Mouse (Mus musculus) monocyte, adult 5-6 weeks (primary cell): ENCODE measurements around the gene Bicc1. TPM values are rescaled to one million over a fixed set of nuclear protein-coding genes. Genes with fewer than 3 reads are reported as not detected.

Source experiments
- ATAC-seq: fragments of 153-309, 156-312 bp; replicated peaks from 2 replicates; pipeline ENCODE4 v1.8.0; 2017; ENCODE audit warnings: mild to moderate bottlenecking; ENCODE audit not compliant: low TSS enrichment, insufficient number of reproducible peaks, severe bottlenecking, poor library complexity, low FRiP score
- total RNA-seq: library from RNA; stranded (forward); fragments of 200-1000, 200-491, 200-594 nt; gene quantifications from 3 replicates; pipeline ENCODE4 v1.2.3, GENCODE M21; 2017

Bicc1 gene
- total RNA-seq, 1 experiment from 2014 or later = not detected

DNA sequence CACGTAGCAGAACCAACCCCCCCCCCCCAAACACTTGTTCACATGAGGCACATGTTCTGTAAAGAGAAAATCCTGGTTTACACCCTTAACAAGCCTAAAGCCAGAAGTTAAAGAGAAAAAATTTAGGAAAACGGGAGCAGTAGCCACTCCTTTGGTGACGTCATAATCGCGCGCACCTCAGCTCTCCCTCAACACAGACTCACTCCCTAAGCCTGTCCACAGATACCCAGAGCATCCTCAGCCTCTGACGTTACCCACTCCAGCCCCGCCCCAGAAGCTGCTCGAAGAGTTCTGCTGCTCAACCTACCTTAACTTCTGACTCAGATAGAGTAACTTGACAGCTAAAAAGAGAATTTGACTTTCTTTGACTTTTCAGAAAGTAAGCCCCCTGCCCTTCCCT is 28.2 kb downstream of the Bicc1 start:
- no peak for ATAC-seq

DNA sequence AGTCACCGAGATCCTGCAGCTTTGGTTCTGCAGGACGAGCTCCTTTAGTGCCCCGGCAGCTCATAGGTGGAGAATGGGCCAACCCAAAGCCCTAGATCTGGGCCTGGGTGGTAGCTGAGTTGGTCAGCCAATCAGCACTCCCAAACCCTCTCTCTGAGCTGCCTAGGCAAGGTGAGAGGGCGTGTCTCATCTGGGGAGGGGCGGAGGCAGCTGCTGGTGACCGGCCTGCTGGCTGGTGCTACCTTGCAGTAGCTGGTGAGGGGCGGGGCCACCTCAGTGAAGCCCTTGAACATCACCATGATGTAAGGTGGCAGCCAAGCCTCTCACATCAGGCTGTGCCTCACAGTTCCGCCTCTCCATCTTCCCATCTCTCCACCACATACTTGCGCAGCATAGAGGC is 29.2 kb downstream of the Bicc1 start:
- no peak for ATAC-seq

DNA sequence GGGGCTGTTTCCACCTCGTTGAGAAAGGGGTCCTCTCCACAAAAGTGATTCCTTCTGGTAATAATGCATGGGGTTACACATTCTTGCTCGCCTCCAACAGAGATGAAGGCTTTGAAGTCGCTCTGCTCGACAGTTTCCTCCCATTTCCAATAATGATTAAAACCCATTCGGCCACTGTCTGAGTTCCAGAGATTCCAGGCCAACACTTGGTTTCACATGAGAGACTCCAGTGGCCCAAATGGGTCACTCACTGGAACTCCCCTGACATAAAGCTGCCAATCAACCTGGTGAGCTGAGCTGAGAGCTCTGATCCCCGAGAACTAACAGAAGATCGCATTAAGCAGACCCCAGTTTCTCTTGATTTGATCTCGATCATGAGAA is 31.6 kb downstream of the Bicc1 start:
- ATAC-seq = no peak

DNA sequence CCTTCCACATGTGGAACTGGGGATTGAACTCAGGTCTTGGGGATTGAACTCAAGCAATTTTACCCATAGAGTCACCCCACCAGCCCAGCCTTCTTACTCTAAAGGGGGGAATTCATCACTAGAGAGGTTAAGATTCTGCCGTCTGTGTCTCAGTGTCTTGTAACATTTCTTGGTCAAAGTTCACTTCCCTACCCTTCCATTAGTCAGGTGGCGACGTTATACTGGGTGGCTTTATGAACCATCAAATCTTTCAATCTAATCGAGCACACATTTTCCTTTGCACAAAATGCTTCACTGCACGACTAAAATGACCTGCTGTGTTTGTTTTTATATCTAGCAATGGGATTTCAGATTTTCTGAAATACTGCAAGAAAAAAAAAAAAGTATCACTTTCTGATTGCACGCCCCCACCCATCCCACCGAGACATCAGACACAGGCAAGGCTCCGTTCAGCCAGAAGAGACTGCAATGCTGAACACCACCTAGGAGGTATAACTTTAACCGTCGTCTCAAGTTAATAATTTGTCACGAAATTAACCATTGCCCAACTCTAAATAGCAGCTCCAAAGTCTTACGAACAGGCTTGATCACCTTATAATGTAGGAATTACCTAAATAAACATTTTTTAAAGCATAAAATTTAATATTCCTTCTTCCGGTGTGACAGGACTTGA is 32.1 kb downstream of the Bicc1 start:
- no peak for ATAC-seq

DNA sequence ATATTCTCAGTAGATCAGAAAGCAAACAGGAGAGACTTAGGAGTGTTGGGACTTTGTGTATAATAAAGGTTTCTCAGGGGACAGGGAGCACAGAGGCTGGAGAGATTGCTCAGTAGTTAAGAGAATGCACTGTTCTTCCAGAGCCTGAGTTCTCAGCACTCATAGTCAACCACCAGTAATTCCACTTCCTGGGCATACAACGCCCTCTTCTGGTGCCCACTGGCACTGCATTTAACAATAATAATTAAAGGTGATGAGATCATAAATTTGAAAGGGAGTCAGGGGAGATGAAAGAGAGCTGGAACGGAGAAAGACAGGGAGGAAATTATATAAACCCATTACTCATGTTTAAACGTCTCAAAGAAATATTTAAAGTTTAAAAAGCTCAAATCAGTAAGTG is 35.5 kb downstream of the Bicc1 start:
- no peak for ATAC-seq

DNA sequence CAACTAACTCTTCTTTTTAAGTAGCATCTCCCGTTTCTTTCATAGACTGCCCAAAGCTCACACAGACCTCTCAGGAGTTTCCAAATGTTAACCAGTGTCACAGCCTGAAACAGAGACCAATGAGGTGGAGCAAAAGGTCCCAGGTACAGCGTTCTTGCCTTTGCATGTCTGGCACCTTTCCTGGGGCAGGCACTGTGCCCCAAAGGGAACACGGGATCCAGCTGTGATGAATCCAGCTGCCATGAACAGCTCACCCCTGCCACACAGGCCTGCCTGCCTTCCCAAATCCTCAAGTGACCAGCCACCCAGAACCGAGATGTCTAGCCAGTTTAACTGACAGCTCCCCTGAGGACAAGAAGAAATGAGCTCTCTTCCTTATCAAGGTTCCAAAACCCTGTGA is 36.1 kb downstream of the Bicc1 start:
- no peak for ATAC-seq

DNA sequence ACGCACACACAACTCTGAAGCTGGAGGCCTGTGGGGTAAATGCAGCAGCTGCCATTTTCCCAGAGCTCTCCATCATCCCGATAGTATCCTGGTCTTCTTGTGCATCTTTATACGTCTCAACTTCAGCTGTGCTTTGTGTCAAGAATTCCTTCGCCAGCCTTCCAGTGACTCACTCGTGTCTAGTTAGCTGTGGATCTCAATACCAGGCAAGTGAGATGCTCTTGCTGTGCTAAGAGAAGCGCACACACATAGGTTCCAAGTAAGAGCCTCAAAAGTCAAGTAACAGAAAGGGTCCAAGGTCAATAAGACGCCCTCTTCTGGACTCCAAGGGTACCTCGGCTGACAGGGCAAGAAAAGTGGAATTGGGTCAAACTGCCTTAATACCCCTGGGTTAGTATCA is 37.0 kb downstream of the Bicc1 start:
- no peak for ATAC-seq

DNA sequence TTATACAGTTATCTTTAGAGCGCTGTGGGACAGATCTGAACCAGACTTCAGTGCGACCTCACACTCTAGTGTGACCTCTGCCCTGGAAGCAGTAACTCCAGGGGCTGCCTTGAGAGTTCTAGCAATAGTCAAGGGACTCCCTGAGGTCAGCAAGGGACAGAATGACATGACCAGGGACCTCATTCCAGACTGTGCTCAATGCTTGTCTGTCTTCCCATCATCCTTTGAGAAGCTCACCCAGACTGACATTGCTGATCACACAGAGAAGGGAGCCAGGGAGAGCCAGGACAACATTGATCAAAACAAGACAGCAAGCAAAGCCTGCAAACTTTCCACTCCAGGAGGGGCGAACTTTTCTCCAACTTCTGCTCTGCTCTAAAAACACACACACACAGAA is 38.7 kb downstream of the Bicc1 start:
- no peak for ATAC-seq

DNA sequence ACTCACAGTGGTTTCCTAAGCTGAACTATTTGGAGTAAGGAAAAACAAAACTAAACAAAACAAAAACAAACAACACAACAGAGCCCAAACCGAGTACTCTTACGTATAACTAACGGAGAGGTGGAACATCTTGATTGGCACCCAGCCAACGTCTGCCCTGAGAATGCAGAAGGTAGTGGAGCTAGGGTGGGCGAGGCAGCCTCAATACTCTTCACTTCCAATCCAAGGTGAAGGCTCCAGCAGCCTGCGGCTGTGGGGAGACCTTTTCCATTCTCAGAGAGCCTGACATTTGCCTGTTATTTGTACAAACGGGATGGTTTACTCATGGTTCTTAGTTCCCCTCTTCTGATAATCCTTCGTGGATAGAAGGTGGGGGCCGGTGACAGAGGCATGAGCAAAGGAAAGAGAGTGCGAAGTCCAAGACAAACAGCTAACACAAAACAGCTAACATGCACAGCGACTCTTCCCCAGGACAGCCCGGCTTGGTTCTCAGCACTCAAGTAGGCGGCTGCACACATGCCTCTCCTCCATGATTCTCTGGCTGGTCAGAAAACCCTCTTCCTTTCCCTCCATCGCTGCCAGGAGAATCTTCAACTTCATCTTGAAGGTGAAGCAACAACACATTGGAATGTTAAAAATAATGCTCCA is 39.3 kb downstream of the Bicc1 start:
- ATAC-seq = no peak

DNA sequence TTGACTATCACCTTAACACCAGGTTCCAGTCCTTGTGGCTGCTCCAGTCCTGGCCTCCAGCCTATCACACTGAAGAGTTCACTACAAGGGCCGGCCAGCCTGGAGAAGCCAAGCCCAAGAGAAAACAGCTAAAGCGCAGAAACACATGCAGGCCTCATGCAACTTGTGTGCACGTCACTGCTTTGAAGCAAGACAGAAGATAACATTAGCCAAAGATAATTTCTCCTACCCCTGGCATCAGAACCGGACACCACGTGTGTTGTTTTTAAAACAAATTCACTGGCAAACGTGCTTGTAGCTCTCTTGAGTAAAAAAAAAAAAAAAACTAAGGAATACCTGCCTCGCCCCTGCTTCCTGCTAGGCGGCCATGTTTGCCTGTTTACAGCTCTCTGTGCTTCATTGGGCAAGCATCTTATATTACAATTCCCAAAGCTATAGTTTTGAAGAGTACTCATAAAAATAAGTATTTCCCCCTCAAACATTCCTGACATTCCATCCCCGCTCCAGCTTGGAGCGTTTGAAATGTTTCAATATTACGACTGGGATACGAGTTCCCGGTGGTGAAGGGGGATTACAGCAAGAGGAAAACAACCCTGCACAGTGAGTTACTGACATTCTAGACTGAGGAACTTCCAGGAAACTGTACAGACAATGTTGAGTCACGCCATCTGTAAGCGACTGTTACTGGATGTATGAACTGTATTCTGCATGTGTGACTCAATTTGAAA is 40.2 kb downstream of the Bicc1 start:
- no peak for ATAC-seq

DNA sequence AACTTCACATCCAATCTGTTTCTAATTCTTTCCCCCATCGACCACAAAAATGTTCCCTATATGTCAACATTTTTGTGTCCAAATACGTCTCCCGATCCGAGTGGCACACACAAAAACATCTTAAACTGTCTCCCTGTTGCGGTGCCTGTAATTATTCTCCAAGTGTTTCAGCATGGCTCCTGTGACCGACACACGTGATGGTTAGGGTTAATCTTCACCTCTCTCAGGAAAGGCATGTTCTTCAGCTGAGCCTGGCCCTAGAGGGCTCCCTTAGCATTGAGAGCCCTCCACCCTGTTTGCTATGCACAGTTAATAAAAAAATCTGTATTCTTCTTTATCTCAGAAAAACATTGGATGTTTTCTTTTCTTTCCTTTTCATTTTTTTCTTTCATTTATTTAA is 41.7 kb downstream of the Bicc1 start:
- no peak for ATAC-seq

DNA sequence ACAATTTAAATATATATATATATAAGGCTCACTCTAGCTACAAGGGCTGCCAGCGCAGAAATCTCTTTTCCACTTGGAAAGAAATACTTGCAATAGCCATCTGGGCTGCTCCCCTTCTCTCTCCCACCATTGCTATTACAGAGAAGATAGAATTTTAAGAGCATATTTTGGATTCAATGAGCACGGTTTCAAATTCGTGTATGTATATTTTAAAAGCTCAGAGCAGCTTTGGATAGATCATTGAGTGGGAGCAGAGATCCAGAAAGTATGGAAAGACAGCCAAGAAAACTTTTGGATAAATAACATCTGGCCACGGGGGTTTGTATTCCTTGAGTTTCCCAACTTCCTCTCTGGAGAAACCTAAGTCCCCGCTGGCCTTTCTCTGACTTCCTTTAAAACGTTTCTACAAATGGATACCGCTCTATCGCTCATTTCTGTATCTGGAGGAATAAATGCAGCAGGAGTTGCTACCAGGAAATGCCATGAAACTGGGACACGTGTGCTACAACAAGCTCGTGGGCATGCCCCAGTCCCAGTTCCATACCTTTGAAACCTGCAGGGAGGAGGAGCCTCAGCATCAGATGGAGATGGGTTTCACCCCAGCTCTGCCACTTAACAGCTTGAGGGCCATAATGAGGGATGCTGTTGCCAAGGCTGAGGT is 45.1 kb downstream of the Bicc1 start:
- no peak for ATAC-seq

DNA sequence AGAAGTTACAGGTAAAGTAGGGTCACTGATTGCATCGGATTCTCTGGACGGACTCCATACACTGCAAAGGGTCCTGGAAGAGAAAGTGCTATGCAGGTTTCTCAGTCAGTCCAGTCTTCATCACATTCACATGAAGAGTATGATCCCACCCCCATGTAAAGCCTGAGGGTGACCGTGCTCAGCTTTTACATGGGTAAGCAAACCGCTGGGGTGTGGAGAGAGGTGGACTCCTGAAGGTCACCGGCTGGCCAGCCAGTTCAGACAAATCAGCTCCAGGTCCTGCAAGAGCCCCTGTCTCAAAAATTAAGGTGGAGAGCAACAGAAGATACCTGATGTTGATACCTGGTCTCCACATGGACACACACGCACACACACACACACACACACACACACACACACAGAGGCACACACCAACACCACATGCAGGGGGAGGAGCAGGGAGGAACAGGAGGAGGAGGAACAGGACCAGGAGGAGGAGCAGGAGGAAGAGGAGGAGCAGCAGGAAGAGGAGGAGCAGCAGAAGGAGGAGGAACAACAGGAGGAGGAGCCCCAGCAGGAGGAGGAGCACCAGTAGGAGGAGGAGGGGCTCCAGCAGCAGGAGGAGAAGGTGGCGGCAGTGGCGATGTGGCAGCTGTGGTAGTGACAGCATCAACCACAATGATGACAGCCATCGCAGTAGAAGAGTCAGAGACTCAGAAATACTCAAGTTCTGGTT is 52.9 kb downstream of the Bicc1 start:
- no peak for ATAC-seq

DNA sequence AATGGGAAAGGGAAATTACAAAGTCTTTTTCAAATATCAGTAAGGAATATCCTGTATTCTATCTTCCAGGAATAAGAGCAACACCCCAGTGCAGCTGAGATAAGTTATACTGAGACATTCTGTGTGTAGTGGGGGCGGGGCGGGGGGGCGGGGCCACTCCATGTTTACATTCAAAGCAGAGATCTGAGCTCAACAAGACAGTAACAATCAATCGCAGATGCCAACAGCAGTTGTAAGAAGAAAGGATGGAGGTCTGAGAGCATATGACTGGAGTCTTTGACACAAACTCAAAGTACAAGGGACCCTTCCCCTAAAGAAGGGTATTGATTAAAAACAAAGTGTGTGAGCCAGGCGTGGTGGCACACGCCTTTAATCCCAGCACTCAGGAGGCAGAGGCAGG is 54.7 kb downstream of the Bicc1 start:
- ATAC-seq = no peak

DNA sequence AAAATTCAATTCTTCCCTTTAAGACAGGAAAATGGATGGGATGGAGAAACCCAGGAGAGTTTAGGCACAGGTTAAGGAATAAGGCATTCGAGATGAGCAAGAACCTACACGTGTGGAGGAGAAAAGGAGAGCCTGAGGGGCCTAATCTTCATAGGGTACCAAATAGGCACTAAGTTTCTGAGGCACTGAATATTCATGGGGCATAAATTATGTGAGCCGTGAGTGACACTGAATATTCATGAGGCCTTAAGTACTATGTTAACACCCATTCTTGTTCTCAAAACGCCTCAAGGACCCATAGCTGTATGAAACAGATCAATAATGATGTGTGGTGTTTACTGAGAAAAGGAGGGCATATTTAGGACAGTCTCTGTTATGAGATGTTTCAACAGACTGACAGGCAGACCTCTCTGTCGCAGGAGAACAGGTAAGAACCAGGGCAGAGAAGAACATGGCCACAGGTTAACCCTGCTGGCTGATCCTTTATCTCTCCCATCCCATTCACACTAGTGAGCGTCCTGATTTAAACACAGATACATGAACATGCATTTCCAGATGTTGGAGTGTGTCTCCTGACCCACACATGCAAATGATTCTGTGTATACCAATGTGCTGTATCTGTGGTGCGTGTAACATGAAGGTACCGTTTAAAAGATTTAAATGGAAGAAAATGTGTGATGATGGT is 58.5 kb downstream of the Bicc1 start:
- ATAC-seq = no peak

DNA sequence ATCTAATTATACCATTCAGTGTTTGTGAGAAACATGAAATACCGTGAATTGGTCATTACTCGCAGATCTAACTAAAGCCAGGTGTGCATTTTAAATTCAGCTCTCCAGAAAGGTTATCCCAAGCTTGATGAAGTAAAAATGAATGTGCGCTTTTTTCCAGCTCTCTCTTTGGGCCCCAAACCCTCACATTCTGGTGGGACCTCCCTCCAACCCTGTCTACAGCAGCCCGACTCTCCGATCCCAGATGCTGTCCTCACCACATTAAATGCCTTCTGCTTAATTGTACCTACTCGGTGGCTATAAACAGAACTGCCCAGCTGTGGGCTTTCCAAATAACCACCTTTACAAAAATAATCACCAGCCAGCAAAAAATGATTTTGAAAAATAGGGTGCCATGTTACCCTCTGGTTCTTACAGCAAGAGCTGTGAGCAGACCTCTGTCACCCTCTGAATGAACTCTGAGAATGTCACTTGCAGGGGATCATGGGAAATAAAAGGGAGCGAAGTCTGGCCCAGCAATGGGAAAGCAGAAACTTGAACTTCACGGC is 64.7 kb downstream of the Bicc1 start:
- no peak for ATAC-seq

DNA sequence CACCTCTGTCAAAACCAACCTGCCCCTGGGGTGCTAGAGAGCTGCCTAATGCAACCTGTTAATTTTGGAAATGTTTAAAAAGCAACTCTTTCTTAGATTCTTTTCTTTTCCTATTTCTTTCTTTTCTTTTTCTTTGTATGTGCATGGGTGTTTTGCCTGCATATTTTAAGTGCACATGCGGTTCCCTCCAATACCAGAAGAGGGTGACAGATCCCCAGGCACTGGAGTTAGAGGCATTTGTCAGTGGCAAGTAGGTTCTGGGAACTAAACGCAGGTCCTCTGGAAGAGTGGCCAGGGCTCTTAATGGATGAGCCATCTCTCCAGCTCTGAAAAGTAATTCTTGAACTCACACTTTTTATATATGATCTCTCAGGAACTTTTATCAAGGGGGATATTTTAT is 66.2 kb downstream of the Bicc1 start:
- no peak for ATAC-seq

DNA sequence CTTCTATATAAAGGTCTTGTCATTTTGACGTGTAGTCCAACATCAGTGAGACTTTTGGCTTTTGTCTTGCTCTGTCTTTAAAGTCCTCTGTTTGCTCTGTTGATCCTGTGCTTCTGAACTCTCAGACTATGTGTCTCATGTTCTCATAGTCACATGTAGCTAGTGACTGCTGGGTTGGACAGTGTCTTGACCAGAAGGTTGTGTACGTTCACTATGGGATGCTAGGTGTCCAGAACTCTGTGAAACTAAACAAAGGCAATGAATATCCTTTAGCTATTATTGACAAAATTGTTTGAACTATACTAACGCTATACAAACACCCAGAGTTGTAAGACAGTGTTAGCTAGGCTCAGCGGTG is 72.2 kb downstream of the Bicc1 start:
- ATAC-seq = no peak
